Mouse (Mus musculus) heart, embryonic 12.5 days (tissue): ENCODE data around the gene Ntn4. TPM values are rescaled to one million over a fixed set of nuclear protein-coding genes. Genes with fewer than 3 reads are reported as not detected.
A peak's percentile ranks its signal among the peaks of the same experiment; 100 is the strongest.

Experiments used
- ATAC-seq: fragments of 200-750 bp; cut with Nextera tagmentation; 2 replicates; pipeline ENCODE4 v1.8.0; 2017; ENCODE audit warnings: moderate TSS enrichment, moderate library complexity; ENCODE audit not compliant: insufficient number of reproducible peaks, low FRiP score
- H3K27ac ChIP-seq: fragments of 300-500 bp; sonication (generic); 2 replicates; pipeline ENCODE4 v1.5.1; 2016; ENCODE audit warnings: mild to moderate bottlenecking, moderate library complexity; ENCODE audit not compliant: poor library complexity, severe bottlenecking
- H3K27me3 ChIP-seq: fragments of 300-500 bp; sonication (generic); replicated peaks from 2 replicates; pipeline ENCODE4 v1.6.1; 2016; ENCODE audit warnings: mild to moderate bottlenecking, moderate library complexity
- H3K36me3 ChIP-seq: fragments of 300-500 bp; sonication (generic); 2 replicates; pipeline ENCODE4 v1.6.1; 2016; ENCODE audit warnings: mild to moderate bottlenecking, moderate library complexity
- H3K4me1 ChIP-seq: fragments of 300-500 bp; sonication (generic); replicated peaks from 2 replicates; pipeline ENCODE4 v1.6.1; 2016; ENCODE audit warnings: mild to moderate bottlenecking
- H3K4me2 ChIP-seq: fragments of 300-500 bp; sonication (generic); 2 replicates; pipeline ENCODE4 v1.6.1; 2016; ENCODE audit warnings: mild to moderate bottlenecking, moderate library complexity
- H3K4me3 ChIP-seq: fragments of 300-500 bp; sonication (generic); 2 replicates; pipeline ENCODE4 v1.5.1; 2016; ENCODE audit warnings: mild to moderate bottlenecking
- H3K9ac ChIP-seq: fragments of 300-500 bp; sonication (generic); 2 replicates; pipeline ENCODE4 v1.6.1; 2016; ENCODE audit warnings: mild to moderate bottlenecking, moderate library complexity
- H3K9me3 ChIP-seq: fragments of 300-500 bp; sonication (generic); replicated peaks from 2 replicates; pipeline ENCODE4 v1.6.1; 2016; ENCODE audit warnings: mild to moderate bottlenecking, moderate library complexity
- WGBS: fragments of 180-500 bp; shearing (Covaris S2); methylation state at CpG from one replicate; pipeline ENCODE4 v1.1.7; 2016; 5-methylcytosine and 5-hydroxymethylcytosine counted together
- polyA plus RNA-seq: library from polyadenylated mRNA; unstranded; fragments of >200 nt; fragmentation: Nextera tagmentation; extraction: Ambion mirVana; gene quantifications from 2 replicates; pipeline ENCODE4 v1.2.1, GENCODE M21; 2016

The Ntn4 gene
- polyA plus RNA-seq, 1 experiment from 2014 or later = 1.3 TPM

DNA sequence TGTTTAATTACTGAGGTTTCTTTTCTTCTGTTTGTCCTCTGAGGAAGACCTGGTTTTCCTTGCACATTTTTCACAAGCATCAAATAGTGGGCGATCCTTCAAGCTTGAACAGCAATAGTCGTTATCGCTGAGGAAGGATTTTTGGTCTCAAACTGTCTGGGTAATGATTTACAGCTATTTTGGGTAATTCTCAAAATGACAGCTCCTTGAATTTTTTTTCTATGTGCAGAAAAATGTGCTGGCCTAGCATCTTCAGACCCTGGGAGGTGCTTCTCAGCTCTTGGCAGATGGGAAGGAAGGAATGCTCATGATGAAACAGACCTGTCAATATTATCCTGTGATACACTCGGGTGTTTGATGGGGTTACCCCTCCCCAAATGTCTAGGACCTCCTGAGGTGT, 63.5 kb downstream of the Ntn4 start:
- no peak overlapping the region for H3K4me3 ChIP-seq
- no peak overlapping the region for H3K4me2 ChIP-seq
- peaks cover 12% of the 10 kb centered on the region for H3K4me1 ChIP-seq
- 78% methylated on average over 4 of the region's 4 CpGs for WGBS
- H3K36me3 ChIP-seq = no peaks in the 10 kb centered on the region
- no peaks in the 10 kb centered on the region for H3K27me3 ChIP-seq
- no peak overlapping the region for H3K27ac ChIP-seq
- ATAC-seq = no peak
- H3K9me3 ChIP-seq = no peaks in the 10 kb centered on the region
- H3K9ac ChIP-seq = no peak overlapping the region

DNA sequence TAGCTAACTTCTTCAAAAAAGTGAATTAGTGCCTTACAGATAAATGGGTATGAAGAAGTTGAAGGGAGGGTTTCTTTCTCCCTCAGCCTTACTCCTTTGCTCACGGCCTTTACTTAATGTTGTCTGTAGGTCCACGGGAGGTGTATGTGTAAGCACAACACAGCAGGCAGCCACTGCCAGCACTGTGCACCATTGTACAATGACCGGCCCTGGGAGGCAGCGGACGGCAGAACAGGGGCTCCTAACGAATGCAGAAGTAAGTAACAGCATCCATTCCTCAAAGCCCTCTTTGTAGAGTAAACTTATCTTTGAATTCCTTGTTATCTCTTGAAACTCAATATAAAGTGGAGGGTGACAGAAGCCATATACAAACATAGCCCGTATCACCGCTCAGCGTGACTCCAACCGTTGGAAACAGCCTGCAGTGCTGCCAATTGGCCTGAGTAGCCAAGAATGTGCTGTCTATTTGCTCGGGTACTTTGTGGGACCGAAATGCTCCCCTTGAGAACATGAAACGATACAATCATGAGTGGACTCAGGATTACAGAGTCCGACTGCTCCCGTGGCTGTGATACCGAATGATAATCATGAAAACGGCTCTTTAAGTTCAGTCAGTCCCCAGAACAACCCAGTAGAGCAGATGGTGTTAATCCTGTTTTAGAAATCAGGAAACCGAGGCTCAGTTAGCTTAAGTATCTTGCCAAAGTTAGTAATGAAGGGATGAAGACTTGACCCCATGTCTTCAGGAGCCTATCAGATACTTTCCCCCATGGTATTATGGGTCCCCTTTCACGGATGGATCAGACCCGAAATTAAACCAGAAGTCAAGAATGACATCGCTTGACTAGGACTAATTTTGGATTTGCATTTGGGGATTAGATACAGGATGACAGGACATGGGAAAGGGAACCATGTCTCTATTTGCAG, 66.9 kb downstream of the Ntn4 start:
- Histone ChIP-seq H3K9ac (no peak overlapping the region), H3K4me2 (peak overlapping the region; percentile 59), H3K4me1 (peaks cover 12% of the 10 kb centered on the region), H3K36me3 (peaks cover 12% of the 10 kb centered on the region), H3K27ac (peak overlapping the region; percentile 60), H3K9me3 (no peaks in the 10 kb centered on the region), H3K4me3 (0 out of 2 replicates have a peak overlapping the region, but pooled peaks have one; percentile 17), H3K27me3 (no peaks in the 10 kb centered on the region)
- WGBS = 30% methylated on average over 21 of the region's 21 CpGs
- peak; percentile 45; the same call in 1 of the 2 replicates for ATAC-seq

DNA sequence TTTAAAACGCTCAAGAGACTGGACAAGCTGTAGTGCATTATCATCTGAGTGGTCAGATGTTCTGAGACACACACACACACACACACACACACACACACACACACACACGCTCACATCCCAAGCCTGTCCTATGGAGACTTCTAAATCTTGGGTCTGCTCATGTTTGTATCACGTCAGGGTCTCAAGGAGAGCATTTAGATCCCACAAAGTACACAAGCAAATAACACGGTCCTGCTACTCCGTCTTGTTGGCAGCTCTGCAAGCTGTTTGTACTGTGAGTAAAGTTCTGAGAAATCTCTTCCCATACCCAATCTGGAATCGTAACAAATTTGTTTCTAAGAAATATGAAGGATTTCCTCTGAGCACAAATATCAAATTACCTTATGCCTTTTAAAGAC, 67.6 kb downstream of the Ntn4 start:
- ATAC-seq = no peak
- Histone ChIP-seq H3K4me2 (0 out of 2 replicates have a peak overlapping the region, but pooled peaks have one; percentile 59), H3K36me3 (peaks cover 12% of the 10 kb centered on the region), H3K4me1 (peaks cover 12% of the 10 kb centered on the region), H3K27ac (peak overlapping the region; percentile 60), H3K9ac (no peak overlapping the region), H3K4me3 (no peak overlapping the region), H3K9me3 (no peaks in the 10 kb centered on the region), H3K27me3 (no peaks in the 10 kb centered on the region)
- WGBS = 62% methylated on average over 6 of the region's 6 CpGs

DNA sequence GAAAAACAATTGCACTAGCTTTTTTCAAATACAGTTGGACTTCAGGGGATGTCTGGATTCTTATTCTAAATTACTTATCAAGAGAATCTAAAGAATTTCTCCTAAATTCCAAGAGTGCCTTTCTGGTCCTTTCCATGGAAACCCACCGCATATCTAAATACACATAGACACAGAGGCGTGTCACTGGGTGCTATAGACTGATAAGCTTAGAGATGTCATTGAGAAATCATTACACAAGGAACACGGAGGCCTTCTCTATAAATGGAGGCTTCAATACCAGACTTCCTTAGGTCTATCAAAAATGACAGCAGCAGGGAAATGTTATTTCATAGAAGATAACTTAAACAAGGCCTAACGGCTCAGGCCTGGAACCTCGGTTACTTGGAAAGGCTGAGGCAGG, 68.0 kb downstream of the Ntn4 start:
- 54% methylated on average over 5 of the region's 5 CpGs for WGBS
- no peaks in the 10 kb centered on the region for H3K27me3 ChIP-seq
- H3K4me1 ChIP-seq = peaks cover 12% of the 10 kb centered on the region
- no peak overlapping the region for H3K9ac ChIP-seq
- no peak for ATAC-seq
- H3K4me3 ChIP-seq = no peak overlapping the region
- H3K36me3 ChIP-seq = peaks cover 12% of the 10 kb centered on the region
- H3K27ac ChIP-seq = no peak overlapping the region
- H3K4me2 ChIP-seq = no peak overlapping the region
- H3K9me3 ChIP-seq = no peaks in the 10 kb centered on the region

DNA sequence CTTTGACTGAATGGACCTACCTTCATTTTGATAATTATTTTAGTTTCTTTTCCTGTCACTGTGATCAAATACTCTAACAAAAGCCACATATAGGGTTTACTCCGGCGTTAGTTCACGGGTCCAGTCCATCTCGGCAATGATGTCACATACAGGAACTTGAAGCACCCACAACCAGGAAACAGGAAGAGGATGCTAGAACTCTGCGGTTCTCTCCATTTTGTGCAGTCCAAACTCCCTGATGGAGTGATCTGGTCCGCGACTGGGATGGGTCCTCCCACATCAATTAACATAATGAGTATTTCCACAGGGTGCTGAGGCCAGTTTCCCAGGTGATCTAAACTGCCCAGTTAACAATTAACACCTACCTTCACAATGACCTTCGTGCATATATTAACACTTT, 69.1 kb downstream of the Ntn4 start:
- H3K9ac ChIP-seq = no peak overlapping the region

DNA sequence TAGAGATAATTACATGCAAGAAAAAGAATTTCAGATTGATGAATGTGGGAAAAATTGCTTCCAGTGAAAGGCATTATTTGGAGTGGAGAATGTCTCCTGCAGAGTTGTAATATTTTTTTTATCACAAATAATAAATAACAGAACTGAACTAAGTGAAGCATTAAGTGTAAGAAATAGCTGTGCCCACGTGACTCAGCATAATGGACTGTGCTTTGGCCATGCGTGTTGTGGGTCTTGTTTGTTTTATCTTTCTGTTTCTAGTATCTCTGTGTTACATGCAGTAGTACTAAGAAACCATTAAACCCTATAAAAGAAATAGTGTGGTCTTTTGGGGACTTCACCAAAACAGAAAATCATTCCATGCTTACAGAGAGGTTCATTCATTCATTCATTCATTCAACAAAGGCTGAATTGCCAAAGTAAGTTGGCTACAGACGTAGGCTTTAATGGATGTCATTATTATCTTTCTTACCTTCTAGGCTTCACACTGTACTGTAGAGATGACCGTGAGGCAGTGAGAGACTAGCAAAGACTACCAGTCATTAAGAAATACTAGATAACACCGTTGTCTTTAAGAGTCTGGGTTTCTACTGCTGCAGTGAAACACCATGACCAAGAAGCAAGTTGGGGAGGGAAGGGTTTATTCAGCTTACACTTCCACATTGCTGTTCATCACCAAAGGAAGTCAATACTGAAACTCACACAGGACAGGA, 81.3 kb downstream of the Ntn4 start:
- peaks cover 11% of the 10 kb centered on the region; the same call in 1 of the 2 replicates for H3K4me1 ChIP-seq

More for the DNA sequence above, 69.1 kb downstream of the Ntn4 start:
- Histone ChIP-seq H3K4me2 (no peak overlapping the region), H3K36me3 (peaks cover 12% of the 10 kb centered on the region), H3K27me3 (no peaks in the 10 kb centered on the region), H3K4me3 (no peak overlapping the region), H3K4me1 (peaks cover 12% of the 10 kb centered on the region), H3K27ac (no peak overlapping the region), H3K9me3 (no peaks in the 10 kb centered on the region; the same call in 1 of the 2 replicates)
- 85% methylated on average over 8 of the region's 8 CpGs for WGBS
- ATAC-seq = no peak

DNA sequence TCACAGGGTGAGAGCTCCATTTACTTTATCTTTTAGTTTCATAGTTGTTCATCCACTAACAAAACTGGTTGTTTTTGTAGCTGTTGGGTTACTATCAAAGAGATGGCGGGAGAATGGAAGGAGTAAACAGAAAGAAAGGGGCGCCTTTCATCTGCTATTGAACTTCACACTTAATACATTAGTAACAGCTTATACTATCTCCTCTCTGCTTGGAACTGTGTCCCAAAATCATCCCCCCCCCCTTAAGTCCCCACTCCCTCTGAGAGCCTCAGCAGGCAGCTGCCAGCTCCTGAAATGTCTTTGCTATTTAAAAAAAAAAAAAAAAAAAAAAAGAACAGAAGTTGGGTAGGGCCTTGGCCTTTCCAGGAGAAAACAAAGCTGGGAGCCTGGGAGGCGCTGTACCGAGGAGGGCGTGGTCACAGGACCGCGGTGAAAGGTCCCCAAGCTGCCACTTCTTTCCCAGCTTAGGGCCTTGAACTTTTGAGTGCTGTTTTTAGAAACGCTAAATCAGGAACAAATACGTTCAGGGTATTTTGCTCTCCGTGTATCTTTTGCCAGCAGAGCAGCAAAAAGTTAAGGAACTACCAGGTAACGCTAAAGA, 83.6 kb downstream of the Ntn4 start:
- Histone ChIP-seq H3K27ac (no peak overlapping the region), H3K4me2 (peak overlapping the region; percentile 55), H3K27me3 (no peaks in the 10 kb centered on the region), H3K4me1 (peaks cover 11% of the 10 kb centered on the region; the same call in 1 of the 2 replicates), H3K4me3 (peak overlapping the region; percentile 19), H3K9ac (peak overlapping the region; percentile 47; the same call in 1 of the 2 replicates), H3K36me3 (no peaks in the 10 kb centered on the region), H3K9me3 (no peaks in the 10 kb centered on the region)
- ATAC-seq = no peak
- WGBS = 8% methylated on average over 11 of the region's 11 CpGs

More for the DNA sequence above, 81.3 kb downstream of the Ntn4 start:
- no peak overlapping the region for H3K27ac ChIP-seq
- WGBS = 82% methylated on average over 5 of the region's 5 CpGs
- no peak overlapping the region for H3K9ac ChIP-seq
- no peak overlapping the region for H3K4me2 ChIP-seq
- H3K36me3 ChIP-seq = no peaks in the 10 kb centered on the region
- H3K4me3 ChIP-seq = no peak overlapping the region
- no peaks in the 10 kb centered on the region for H3K9me3 ChIP-seq
- ATAC-seq = no peak
- no peaks in the 10 kb centered on the region for H3K27me3 ChIP-seq

DNA sequence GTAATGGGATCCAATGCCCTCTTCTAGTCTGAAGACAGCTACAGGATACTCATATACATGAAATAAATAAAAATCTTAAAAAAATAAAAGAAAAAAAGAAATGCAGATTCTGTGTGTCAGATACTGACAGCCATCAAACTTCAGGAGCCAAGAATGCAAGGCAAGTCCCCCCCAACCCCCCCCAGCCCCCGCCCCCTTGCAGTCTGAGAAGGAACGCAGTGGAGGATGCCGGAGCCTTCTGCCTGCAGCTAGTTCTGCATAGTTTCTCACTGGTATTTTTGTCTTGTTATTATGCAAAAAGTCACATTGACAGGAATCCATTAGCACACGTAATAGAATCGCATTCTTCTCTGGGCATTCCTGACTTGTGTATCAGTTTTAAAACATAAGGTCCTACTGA, 87.7 kb downstream of the Ntn4 start:
- ATAC-seq = no peak
- H3K36me3 ChIP-seq = no peaks in the 10 kb centered on the region
- H3K4me1 ChIP-seq = peaks cover 20% of the 10 kb centered on the region; the same call in 1 of the 2 replicates
- H3K9me3 ChIP-seq = no peaks in the 10 kb centered on the region
- no peak overlapping the region for H3K4me2 ChIP-seq
- H3K27me3 ChIP-seq = no peaks in the 10 kb centered on the region
- H3K27ac ChIP-seq = no peak overlapping the region
- H3K4me3 ChIP-seq = no peak overlapping the region
- H3K9ac ChIP-seq = no peak overlapping the region
- 70% methylated on average over 5 of the region's 5 CpGs for WGBS

DNA sequence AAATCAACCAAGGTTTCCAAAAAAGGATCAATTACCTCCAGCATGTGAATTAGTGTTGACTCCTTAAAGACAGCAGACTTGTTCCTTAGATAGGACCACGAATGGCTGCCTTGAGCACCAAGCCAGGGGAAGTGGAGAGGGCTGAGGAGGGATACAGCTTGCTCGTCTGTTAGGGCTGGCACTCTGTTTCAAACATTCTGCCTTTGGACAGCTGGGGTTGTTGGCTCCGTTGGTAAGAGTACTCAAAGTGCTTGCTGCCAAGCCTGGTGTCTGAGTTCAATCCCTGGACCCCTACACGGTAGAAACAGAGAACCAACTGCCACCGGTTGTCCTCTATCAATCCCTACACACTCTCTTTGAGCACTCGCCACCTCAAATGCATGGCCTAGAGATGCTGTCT, 90.0 kb downstream of the Ntn4 start:
- Histone ChIP-seq H3K27me3 (0 out of 2 replicates have a peak, but pooled peaks cover 4% of the 10 kb centered on the region), H3K4me3 (no peak overlapping the region), H3K4me2 (no peak overlapping the region), H3K4me1 (peaks cover 9% of the 10 kb centered on the region; the same call in 1 of the 2 replicates), H3K9me3 (no peaks in the 10 kb centered on the region), H3K36me3 (0 out of 2 replicates have a peak, but pooled peaks cover 3% of the 10 kb centered on the region), H3K9ac (no peak overlapping the region), H3K27ac (no peak overlapping the region)
- ATAC-seq = no peak
- WGBS = 61% methylated on average over 6 of the region's 6 CpGs

DNA sequence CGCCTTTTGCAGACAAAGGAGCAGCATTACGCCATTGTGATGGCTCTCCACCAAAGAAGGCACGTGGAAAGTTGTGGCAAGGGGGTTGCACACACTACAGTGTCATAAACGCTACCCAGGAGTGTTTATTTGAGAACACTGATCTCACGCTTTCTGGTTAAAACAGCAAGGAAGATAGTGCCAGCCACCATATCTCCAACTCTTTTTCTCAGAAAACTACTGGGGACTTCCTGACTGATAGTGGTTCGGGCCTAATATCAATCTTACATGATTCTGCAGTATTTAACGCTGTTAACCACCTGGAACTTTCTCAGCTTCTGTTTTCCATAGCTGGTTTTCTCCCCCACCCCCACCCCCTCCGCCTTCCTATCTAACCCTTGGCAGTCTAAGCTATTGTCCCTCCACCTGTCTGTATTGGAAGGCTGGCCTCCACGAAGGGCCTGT, 90.8 kb downstream of the Ntn4 start:
- no peak; the same call in 1 of the 2 replicates for ATAC-seq
- Histone ChIP-seq H3K9me3 (no peaks in the 10 kb centered on the region), H3K4me3 (no peak overlapping the region), H3K36me3 (0 out of 2 replicates have a peak, but pooled peaks cover 3% of the 10 kb centered on the region), H3K4me2 (no peak overlapping the region), H3K27ac (no peak overlapping the region), H3K9ac (no peak overlapping the region), H3K27me3 (0 out of 2 replicates have a peak, but pooled peaks cover 4% of the 10 kb centered on the region), H3K4me1 (peaks cover 11% of the 10 kb centered on the region)
- 51% methylated on average over 9 of the region's 9 CpGs for whole genome bisulfite sequencing
